Mouse (Mus musculus): Measurements from ENCODE around the gene Sez6l.

Gene Sez6l

DNA sequence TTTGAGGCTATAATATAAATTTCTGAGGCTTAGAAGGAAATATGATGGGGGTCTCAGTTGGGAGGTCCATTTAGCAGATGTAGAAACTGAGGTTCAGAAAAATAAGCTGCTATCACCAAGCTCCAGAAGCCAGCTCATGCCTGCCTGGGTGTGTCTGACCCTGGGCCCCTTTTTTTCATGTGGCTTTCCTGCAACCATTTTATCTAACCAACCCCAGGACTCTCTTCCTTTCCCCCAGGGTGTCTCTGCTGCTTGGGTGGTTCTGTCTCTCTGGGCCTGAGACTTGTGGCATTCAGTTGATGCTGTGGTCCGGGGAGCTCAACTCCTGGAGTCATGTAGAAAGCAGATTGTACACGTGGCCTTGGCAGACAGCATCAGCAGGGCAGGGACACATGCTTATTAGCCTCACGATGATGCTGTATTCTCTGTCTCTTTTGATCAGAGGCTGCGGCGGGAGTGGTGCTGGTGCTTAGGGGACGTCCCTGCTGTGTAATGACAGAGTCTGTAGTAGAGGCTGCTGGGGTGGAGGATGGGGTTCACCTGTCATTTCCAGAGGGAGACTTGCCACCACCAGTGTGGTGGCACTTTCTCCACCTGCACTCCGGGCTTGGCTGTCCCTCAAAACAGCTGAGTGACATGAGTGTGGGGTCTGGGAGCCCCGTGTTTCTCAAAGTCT lies 88.7 kb downstream of the Sez6l start:
- ChIA-PET CTCF (no interaction called here), POLR2A (interaction anchor here in 2 of 4 experiments (0.6 to 0.7 kb wide), 3 partner anchors 37 to 330 kb away, joined by 3 to 4 read pairs (median 3); no protein-coding TSS in a partner anchor)

DNA sequence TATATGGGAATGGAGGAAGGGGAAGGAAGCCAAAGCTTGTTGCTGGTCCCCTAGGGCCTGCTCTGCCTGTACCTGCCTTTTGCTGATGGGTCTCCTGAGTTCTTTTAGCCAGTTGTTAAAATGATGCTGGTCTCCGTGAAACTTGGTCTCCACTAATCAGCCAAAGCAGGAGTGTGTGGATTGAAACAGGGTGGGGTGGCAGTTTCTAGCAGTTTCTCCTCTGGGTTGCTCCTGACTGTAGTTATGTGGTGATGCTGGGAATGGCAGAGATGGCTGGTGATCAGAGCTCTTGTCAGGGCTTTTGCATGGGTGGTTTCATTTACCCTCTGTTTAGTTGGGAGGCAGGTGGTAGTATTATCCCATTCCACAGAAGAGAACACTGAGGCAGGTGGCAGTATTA lies 89.5 kb downstream of the Sez6l start:
- ChIA-PET POLR2A (interaction anchor here in 1 of 4 experiments (0.7 kb wide), 1 partner anchor 38 kb away, joined by 3 read pairs; no protein-coding TSS in a partner anchor), CTCF (interaction anchor here in 1 of 4 experiments (0.5 kb wide), 1 partner anchor 13 kb away, joined by 4 read pairs; no protein-coding TSS in a partner anchor)

DNA sequence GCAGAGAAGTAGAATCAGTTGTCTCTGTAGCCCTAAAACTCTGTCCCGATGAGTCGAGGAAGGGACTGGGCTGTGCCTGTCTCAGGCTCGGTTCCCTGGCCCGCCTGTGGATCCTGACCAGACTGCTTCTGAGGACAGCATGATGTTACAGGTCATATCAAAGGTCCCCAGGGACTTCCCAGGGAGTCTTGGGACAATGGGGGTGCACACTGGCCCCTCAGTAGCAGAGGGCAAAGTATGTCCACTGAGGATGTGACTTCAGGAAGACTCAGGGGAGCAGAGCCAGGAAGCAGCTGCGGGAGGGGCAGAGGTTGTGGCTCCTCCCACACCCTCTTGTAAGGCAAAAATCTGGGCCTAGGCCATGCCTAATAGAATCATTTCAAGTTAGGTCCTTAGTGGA lies 90.6 kb downstream of the Sez6l start:
- ChIA-PET POLR2A (interaction anchor here in 1 of 4 experiments (1.8 kb wide), 1 partner anchor 23 kb away, joined by 10 read pairs; no protein-coding TSS in a partner anchor), CTCF (no interaction called here)

DNA sequence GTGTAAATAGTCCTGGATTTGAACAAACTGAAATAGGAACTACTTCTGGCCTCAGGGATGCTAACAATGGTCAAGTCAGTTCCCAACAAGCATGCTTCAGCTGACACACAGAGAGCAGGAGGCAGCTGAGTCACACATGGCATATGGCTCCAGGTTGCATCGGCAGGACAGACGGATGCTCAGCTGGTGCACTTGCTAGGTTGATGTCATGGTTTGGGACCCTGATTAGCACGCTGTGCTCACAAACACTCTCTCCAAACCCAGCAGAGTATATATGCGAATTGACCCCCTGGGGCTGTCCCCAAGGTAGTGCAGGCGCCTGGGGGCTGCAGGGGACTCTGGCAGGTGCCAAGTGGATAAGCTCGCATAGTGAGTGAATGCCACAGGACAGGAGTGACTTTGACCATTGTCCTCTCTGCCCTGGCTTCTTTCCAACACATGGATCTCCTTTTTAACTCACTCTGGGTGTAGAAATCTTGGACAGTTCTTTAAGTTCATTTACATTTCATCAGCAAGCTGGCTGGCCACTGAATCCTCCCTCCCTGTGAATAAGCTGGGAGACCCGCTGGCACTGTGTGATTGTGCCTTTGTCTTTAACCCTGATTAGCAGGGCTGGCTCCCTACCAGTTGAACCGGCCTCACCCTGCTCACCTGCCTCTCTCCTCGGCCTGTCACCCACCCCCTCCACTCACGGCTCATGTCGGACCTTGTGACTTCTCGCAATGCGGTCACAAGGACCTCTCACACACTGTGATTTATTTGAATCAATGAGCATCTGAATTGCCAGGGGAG lies 91.9 kb downstream of the Sez6l start:
- ChIA-PET CTCF (interaction anchor here in 2 of 4 experiments (0.7 to 1.3 kb wide), 5 partner anchors 9 to 245 kb away, joined by 3 to 4 read pairs (median 3); no protein-coding TSS in a partner anchor), POLR2A (interaction anchor here (0.5 to 1.8 kb wide), 11 partner anchors 8 to 101 kb away, joined by 3 to 10 read pairs (median 4); no protein-coding TSS in a partner anchor)

DNA sequence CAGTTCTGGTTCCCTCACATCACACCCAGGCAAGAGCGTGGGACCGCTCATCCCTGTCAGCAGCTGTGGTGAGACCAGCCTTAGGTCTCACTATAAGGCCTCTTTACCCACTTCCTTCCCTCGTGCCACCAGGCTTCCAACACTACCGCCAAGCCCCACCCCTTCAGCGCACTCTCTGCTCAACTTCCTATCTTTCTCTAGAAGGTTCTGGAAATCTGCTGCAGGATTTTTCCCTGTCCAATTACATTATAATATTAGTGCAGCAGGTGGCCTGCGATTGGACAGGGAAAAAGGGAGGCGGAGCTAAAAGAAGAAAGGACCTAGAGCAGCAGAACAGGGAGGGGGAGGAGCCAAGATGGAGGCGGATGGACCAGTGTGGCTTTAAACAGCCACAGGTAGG lies 94.0 kb downstream of the Sez6l start:
- ChIA-PET CTCF (interaction anchor here in 2 of 4 experiments (0.8 to 1.3 kb wide), 4 partner anchors 8 to 50 kb away, joined by 3 to 5 read pairs (median 4); no protein-coding TSS in a partner anchor), POLR2A (interaction anchor here in 2 of 4 experiments (1.3 to 1.9 kb wide), 3 partner anchors 8 to 366 kb away, joined by 4 to 6 read pairs (median 4); no protein-coding TSS in a partner anchor)

DNA sequence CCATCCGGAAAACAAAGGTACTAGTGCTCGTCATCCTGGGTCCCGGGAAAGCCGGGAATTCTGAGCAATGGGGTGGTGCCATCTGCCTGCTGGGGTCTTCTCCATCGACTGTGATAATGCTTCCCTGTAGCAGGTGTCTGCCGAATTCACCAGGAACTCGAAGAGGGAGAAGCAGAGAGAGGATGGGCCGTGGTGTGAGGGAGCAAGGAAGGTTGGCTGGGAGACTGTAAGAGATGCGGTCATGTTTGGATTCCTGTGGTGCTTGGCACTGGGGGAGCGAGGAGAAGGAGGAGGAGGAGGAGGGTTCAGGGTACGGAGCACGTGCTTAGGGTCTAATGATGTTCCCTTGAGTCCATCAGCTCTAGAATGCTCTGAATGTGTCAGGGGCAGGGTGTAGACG lies 94.4 kb downstream of the Sez6l start:
- POLR2A ChIA-PET: interaction anchor here in 2 of 4 experiments (0.5 to 1.9 kb wide), 5 partner anchors 9 to 366 kb away, joined by 3 to 6 read pairs (median 4); no protein-coding TSS in a partner anchor
- CTCF ChIA-PET: interaction anchor here in 2 of 4 experiments (0.8 to 1.3 kb wide), 4 partner anchors 9 to 51 kb away, joined by 3 to 5 read pairs (median 4); no protein-coding TSS in a partner anchor

DNA sequence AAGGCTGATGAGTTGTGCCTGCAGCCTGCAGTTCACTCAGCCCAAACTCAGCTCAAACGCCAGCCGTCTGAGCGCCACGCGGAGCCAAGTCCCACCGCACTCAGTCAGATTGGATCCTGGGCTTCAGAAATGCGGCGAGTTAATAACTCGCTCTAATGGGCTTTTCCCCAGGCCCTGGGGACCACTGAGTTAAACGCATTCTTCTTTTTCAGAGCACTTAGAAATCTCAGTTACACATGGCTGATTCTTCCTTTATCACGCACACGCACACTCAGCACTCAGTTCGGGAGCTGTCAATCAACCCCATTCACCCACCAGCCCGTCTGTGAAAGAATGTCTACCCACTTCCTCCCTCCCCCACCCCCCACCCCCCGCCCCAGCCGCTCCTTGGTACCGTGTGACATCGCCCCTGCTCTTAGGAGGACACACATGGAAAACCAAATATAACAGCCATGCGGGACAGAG lies 95.0 kb downstream of the Sez6l start:
- CTCF ChIA-PET: no interaction called here
- POLR2A ChIA-PET: interaction anchor here in 3 of 4 experiments (0.6 to 1.9 kb wide), 4 partner anchors 10 to 17 kb away, joined by 3 to 6 read pairs (median 4); no protein-coding TSS in a partner anchor

DNA sequence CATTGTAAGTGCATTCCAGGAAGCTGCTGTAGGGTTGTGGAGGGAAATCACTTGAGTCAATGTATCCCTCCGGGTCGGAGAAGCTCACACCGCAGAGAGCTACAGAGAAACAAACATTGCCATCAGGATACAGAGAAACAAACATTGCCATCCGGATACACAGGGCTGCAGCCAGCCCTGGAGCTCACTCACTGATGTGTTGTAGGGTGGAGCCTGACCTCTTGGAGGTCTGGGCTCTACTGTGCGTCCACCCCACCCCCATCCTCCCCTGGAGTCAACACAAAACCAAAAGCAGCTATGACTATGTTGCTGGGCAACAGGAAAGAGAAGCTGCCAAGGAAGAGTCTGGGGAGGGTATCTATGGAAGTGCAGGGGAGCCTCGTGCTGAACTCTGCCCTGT lies 103.5 kb downstream of the Sez6l start:
- CTCF ChIA-PET: interaction anchor here in 2 of 4 experiments (0.7 to 2.3 kb wide), 5 partner anchors 12 to 581 kb away, joined by 3 to 6 read pairs (median 3); no protein-coding TSS in a partner anchor

DNA sequence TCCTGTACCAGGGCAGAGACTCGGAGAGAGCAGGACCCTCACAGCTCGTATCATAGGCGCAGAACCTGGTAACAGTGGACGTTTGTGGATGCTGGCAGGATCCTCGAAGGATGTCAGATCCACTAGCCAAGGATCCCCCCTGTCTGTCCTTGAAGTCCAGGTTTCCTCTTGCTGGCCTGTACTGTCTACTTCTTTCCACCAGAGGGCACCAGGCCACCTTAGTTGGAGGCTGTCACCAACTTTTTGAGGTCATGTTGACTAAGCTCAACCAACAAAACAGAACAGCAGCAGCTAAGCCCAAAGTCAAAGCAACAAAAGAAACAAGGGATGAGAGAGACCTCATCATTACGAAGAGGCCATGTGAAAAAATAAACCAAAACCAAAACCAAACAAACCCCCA lies 106.8 kb downstream of the Sez6l start:
- ChIA-PET CTCF (interaction anchor here (0.5 to 1.7 kb wide), 22 partner anchors 15 to 609 kb away, joined by 3 to 6 read pairs (median 3); no protein-coding TSS in a partner anchor), POLR2A (interaction anchor here in 2 of 4 experiments (0.6 to 0.7 kb wide), 3 partner anchors 63 to 226 kb away, joined by 3 to 4 read pairs (median 3); no protein-coding TSS in a partner anchor)

More for the DNA sequence above, 103.5 kb downstream of the Sez6l start:
- POLR2A ChIA-PET: interaction anchor here in 1 of 4 experiments (1.1 to 1.3 kb wide), 2 partner anchors 12 to 20 kb away, joined by 3 read pairs; no protein-coding TSS in a partner anchor

DNA sequence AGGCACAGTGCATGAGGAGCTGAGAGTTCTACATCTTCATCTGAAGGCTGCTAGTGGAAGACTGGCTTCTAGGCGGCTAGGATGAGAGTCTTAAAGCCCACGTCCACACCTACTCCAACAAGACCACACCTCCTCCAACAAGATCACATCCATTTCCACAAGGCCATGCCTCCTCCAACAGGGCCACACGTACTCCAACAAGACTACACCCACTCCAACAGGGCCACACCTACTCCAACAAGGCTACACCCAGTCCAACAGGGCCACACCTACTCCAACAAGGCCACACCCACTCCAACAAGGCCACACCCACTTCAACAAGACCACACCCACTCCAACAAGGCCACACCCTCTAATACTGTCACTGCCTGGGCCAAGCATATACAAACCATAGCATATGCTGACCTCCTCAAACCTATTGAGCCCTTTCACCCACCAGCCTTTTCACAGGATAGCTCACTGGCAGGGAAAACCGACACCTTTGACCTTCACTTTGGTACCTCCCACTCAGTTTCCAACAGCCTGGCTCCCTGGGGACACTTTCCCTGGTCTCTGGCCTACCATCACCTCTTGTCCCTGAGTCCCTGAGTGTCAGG lies 107.9 kb downstream of the Sez6l start:
- CTCF ChIA-PET: interaction anchor here in 2 of 4 experiments (0.6 to 1.6 kb wide), 2 partner anchors 105 to 530 kb away, joined by 3 to 6 read pairs; no protein-coding TSS in a partner anchor
- POLR2A ChIA-PET: no interaction called here

DNA sequence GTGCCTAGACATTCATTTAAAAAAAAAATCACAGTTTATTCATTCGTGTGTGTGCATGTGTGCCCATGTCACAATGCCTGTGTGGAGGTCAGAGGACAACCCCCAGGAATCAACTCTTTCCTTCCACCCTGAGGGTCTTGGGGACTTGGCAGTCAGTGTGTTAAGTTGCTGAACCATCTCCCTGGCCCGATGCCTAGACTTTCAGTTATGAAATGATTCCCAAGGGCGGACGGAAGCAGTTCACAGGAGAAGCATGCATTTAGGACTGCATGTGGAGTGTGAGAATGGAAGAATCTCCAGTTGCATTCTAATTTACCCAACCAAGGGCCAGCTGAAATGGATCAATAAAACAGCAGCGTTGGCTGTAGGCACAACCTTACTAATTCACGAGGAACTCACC lies 110.7 kb downstream of the Sez6l start:
- CTCF ChIA-PET: no interaction called here
- POLR2A ChIA-PET: interaction anchor here in 1 of 4 experiments (0.7 to 1.8 kb wide), 2 partner anchors 9 to 1209 kb away, joined by 3 to 6 read pairs; no protein-coding TSS in a partner anchor

DNA sequence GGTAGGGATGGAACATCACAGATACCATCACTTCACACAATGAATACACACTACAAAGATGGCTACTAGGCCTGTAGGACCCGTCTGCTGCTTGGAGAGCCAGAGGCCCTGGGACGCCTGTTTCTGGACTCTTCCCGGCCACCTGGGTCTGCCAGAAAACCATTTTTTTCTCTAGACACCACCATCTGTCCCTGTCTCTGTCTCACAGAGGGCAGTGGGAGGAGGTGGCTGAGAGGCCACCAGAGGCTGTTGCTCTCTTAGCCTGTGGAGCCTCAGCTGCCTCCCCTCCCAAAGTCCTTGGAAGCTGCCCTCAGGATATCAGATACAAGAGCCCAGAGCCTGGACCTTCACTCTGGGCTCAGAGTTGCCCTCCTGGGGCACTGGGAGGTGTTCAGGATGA lies 117.1 kb downstream of the Sez6l start:
- ChIA-PET POLR2A (interaction anchor here in 1 of 4 experiments (0.7 kb wide), 1 partner anchor 316 kb away, joined by 3 read pairs; no protein-coding TSS in a partner anchor), CTCF (no interaction called here)

DNA sequence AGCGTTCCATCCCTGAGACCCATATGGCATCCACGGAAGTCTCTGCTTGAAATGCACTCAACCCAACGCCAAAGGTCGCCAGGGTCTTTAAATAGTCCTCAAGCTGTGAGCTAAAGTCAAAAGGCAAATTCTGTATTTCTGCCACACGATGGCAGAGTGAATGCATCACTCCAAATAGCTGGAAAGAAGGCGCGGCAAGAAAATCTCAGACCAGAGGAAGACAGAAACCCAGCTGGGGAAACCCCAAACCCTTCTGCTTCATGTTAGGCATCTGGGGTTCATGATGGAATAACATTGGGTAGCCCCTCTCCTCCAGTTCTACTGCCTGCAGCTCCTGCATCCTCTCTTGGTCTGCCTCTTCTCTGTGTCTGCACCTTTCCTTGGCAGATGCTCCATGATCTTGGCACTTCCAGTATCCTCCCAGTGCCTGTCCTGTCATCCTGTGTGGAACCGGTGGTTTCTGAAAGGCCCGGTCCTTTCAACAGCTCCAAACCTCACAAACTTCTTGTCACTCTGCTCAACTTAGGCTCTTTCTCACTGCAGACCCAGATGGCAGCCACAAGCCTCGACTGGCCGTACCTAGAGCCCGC lies 121.9 kb downstream of the Sez6l start:
- CTCF ChIA-PET: interaction anchor here in 3 of 4 experiments (0.5 to 1.9 kb wide), 14 partner anchors 19 to 1925 kb away, joined by 3 to 16 read pairs (median 3); no protein-coding TSS in a partner anchor
- POLR2A ChIA-PET: interaction anchor here in 1 of 4 experiments (1.1 kb wide), 1 partner anchor 38 kb away, joined by 3 read pairs; no protein-coding TSS in a partner anchor

DNA sequence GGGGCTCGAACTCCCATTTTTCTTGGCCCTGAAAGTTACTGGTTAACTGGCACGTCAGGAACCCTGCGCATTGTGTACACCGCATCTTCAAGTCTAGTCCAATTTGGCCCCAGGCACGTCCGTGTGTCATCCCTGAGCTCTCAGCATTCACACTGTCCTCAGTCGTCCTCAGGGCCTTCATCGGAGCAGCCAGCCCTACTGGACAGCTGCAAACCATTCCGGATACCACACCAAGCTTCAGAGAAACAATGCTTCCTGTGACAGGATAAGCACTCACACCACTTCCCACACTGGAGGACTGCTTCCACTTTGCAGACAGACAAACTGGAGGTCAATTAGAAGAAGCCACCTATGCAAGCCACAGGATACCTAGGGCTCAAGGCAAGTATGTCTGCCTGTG lies 123.9 kb downstream of the Sez6l start:
- CTCF ChIA-PET: interaction anchor here in 1 of 4 experiments (0.6 kb wide), 1 partner anchor 17 kb away, joined by 3 read pairs; no protein-coding TSS in a partner anchor
- POLR2A ChIA-PET: no interaction called here

DNA sequence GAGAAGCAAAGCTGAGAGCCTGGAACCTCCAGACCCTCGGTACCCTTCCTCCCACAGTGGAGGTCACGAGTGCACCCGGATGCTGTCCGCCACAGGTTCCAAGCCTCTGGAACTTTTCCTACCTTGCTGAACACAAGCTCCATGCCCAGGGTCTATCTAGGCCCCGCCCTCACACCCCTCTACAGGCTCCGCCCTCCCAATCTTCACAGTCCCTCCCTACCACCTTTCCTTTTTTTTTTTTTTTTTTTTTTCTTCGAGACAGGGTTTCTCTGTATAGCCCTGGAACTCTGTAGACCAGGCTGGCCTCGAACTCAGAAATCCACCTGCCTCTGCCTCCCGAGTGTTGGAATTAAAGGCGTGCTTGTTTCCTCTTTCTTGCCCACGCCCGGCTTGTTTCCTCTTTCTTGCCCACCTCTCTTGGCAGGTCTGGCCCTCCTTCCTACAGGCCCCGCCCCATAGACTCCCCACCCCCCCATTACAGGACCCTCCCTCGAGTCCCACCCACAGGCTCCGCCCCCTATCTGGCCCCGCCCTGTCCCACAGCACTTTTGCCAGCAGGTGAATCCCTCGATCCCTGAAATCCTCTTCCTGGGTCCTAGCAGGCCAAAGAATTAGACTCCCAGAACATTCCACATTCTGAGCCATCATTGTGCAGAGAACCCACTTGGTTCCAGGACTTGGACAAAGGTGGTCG lies 128.1 kb downstream of the Sez6l start, which contains the start of gene Gm6588:
Gene Gm6588, plus strand, starts transcription at position 680 of the 694 bp plus-strand sequence.
- POLR2A ChIA-PET: interaction anchor here in 2 of 4 experiments (0.7 to 1.0 kb wide), 2 partner anchors 72 to 643 kb away, joined by 3 read pairs; no protein-coding TSS in a partner anchor
- CTCF ChIA-PET: interaction anchor here in 1 of 4 experiments (0.7 to 2.1 kb wide), 2 partner anchors 21 to 627 kb away, joined by 3 to 5 read pairs; no protein-coding TSS in a partner anchor

DNA sequence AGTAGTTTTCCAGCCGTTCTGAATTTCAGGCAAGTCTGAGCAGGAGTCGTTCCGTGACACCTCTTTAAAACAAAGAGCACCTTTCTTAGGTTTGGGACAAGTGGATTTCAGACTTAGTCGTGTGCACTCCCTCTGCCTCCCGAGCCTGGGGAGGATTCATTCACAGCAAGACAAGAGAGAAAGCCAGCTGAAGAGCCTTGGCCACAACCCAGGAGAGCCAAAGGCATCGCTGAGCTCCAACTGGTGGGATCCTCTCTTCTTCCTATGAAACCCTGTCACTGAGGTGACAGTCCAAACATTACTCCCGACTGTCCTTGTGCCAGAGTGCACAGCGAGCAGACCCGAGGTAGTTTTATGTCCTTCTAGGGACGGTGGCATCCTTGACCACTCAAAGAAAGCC lies 138.4 kb downstream of the Sez6l start:
- POLR2A ChIA-PET: interaction anchor here in 1 of 4 experiments (0.6 kb wide), 1 partner anchor 258 kb away, joined by 3 read pairs; no protein-coding TSS in a partner anchor
- CTCF ChIA-PET: no interaction called here

DNA sequence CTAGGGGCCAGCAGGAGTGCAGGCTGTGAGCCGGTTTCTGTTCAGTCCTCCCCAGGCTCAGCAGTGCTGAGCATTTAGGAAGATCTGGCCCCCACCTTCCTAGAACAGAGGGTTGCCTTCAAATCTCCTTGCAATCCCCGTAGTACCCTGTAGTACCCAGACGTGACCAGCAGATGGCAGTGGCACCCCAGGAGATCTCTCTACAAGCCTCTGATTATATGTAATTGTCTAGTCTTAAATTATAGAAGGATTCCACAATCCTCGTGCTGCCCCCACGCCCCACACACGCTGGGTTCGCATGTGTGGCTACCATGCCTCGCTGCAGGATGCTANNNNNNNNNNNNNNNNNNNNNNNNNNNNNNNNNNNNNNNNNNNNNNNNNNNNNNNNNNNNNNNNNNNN lies 144.0 kb downstream of the Sez6l start:
- CTCF ChIA-PET: interaction anchor here in 2 of 4 experiments (1.2 to 1.4 kb wide), 2 partner anchors 21 to 438 kb away, joined by 3 to 4 read pairs; no protein-coding TSS in a partner anchor
- POLR2A ChIA-PET: interaction anchor here in 1 of 4 experiments (0.5 kb wide), 2 partner anchors 209 to 366 kb away, joined by 3 read pairs; no protein-coding TSS in a partner anchor
